9 mouse cellular contexts compared by ENCODE assay signal in genomic region chr7:118584926-118585325, GRCm38 (mm10). TPM values are rescaled to one million over a fixed set of nuclear protein-coding genes. Genes with fewer than 3 reads are reported as not detected.
DNase-seq lines count a peak whose midpoint lies in the region; ATAC-seq and TF ChIP-seq lines count a peak whose summit lies in the region.
"Had no signal": no experiment of that assay in that cellular context is flagged by ENCODE, and none has a peak within 500 bp of the region (broad histone marks: within the 10 kb centered on the region; RNA-seq: fewer than 3 reads in every experiment).

No protein-coding gene starts in this region.

- H3K9ac ChIP-seq in liver, embryonic 13.5 days, result no peak overlapping the region

- 0 out of 2 replicates have a peak, but pooled peaks cover 7% of the 10 kb centered on the region for H3K36me3 ChIP-seq in heart, embryonic 10.5 days
- H3K36me3 ChIP-seq in testis, adult 2 months (ENCODE audit: control insufficient read depth, insufficient read depth, low read length), result no peaks in the 10 kb centered on the region
- no peaks in the 10 kb centered on the region for H3K36me3 ChIP-seq in liver, embryonic 13.5 days

- TF ChIP-seq CTCF in testis, adult 2 months (IDR thresholded peaks at IDR 0.05; ENCODE audit: control insufficient read depth, insufficient read depth, insufficient replicate concordance, low read depth, low read length), result no peak

- H3K4me3 ChIP-seq in heart, embryonic 10.5 days, result peak overlapping the region; percentile 76
- H3K4me3 ChIP-seq in testis, adult 2 months (ENCODE audit: control insufficient read depth, low read depth, low read length), result peak overlapping the region; percentile 98
- peak overlapping the region; percentile 61 for H3K4me3 ChIP-seq in liver, embryonic 13.5 days (replicated peaks)

- peak overlapping the region; percentile 91; the same call in 1 of the 2 replicates for H3K27ac ChIP-seq in heart, embryonic 10.5 days
- H3K27ac ChIP-seq in testis, adult 2 months (ENCODE audit: control insufficient read depth, insufficient read depth, low read depth, low read length), result peak overlapping the region; percentile 40
- no peak overlapping the region for H3K27ac ChIP-seq in liver, embryonic 13.5 days

- WGBS in heart, embryonic 10.5 days, result 74% methylated on average over 5 of the region's 5 CpGs
- WGBS in liver, embryonic 13.5 days (ENCODE audit: insufficient replicate concordance), result 59% methylated on average over 5 of the region's 5 CpGs

- H3K27me3 ChIP-seq in heart, embryonic 10.5 days (ENCODE audit: insufficient read depth, poor library complexity, severe bottlenecking), result peaks cover 22% of the 10 kb centered on the region
- H3K27me3 ChIP-seq in testis, adult 2 months (ENCODE audit: control insufficient read depth, insufficient read depth, low read length), result no peaks in the 10 kb centered on the region
- H3K27me3 ChIP-seq in liver, embryonic 13.5 days, result peaks cover 21% of the 10 kb centered on the region

- no peaks in the 10 kb centered on the region; the same call in 1 of the 2 replicates for H3K9me3 ChIP-seq in heart, embryonic 10.5 days
- H3K9me3 ChIP-seq in liver, embryonic 13.5 days (replicated peaks), result no peaks in the 10 kb centered on the region

- TF ChIP-seq POLR2A in testis, adult 2 months (IDR thresholded peaks at IDR 0.05; ENCODE audit: control insufficient read depth, low read depth, low read length), result no peak

- no peak for ATAC-seq in liver, embryonic 13.5 days (ENCODE audit: low read depth)

- peak overlapping the region; percentile 84 for H3K4me2 ChIP-seq in liver, embryonic 13.5 days

- no peak for DNase-seq in heart, embryonic 10.5 days (ENCODE audit: low spot score)
- DNase-seq in heart, postnatal 4 days, result no peak
- no peak for DNase-seq in testis, postnatal 14 days (ENCODE audit: low spot score)
- DNase-seq in liver, embryonic 13.5 days, result no peak
- no peak for DNase-seq in frontal cortex, postnatal 25 days (ENCODE audit: low spot score in 2 of 2)
- no peak for DNase-seq in right cerebral cortex, postnatal 14 days
- DNase-seq in cerebellum, postnatal 10 days, result no peak

- peaks cover 11% of the 10 kb centered on the region; the same call in 1 of the 2 replicates for H3K4me1 ChIP-seq in heart, embryonic 10.5 days
- H3K4me1 ChIP-seq in testis, adult 2 months (ENCODE audit: control insufficient read depth, insufficient read depth, low read length), result peaks cover 7% of the 10 kb centered on the region
- H3K4me1 ChIP-seq in liver, embryonic 13.5 days (replicated peaks), result peaks cover 10% of the 10 kb centered on the region; the same call in 1 of the 2 replicates

RNA-seq across cellular contexts. Expression of gene Tmc7, which starts 0.4 kb away (rescaled TPM):
- 2.1 and 2.8 TPM in 2 replicates for polyA plus RNA-seq in heart, embryonic 10.5 days (2016; fragmentation: Nextera tagmentation; extraction: Ambion mirVana)
- total RNA-seq in heart, postnatal 4 days (2021), result 10 to 100 TPM in 1 of 2 experiments, 1 to 10 TPM in 1; 9.8 to 10.3 TPM
- polyA plus RNA-seq in testis, adult 2 months (2012; rRNA removed), result 90.3 and 97.3 TPM in 2 replicates
- polyA plus RNA-seq in liver, embryonic 13.5 days (2015; fragmentation: Nextera tagmentation; extraction: Ambion mirVana), result 0.18 and 0.24 TPM in 2 replicates
- polyA plus RNA-seq: C2C12 had no signal

RNA-seq across cellular contexts. Expression of gene Tmc5, which starts 12.2 kb away (rescaled TPM):
- polyA plus RNA-seq in heart, embryonic 10.5 days (2016; fragmentation: Nextera tagmentation; extraction: Ambion mirVana), result 0.05 TPM in 1 of 2 replicates, not detected in the other
- 1 to 10 TPM in 1 of 2 experiments, under 1 TPM in 1; 0.69 to 1.1 TPM for total RNA-seq in heart, postnatal 4 days (2021)
- polyA plus RNA-seq in testis, adult 2 months (2012; rRNA removed), result 72.4 and 74.2 TPM in 2 replicates
- polyA plus RNA-seq in liver, embryonic 13.5 days (2015; fragmentation: Nextera tagmentation; extraction: Ambion mirVana), result not detected in 2 replicates
- polyA plus RNA-seq: C2C12 had no signal

RNA-seq across cellular contexts. Expression of gene Coq7, which starts 51.8 kb away (rescaled TPM):
- polyA plus RNA-seq in heart, embryonic 10.5 days (2016; fragmentation: Nextera tagmentation; extraction: Ambion mirVana), result 151 and 174 TPM in 2 replicates
- total RNA-seq in heart, postnatal 4 days (2021), result 100 to 1,000 TPM in 1 of 2 experiments, 10 to 100 TPM in 1; 99.7 to 112 TPM
- polyA plus RNA-seq in testis, adult 2 months (2012; rRNA removed), result 23.7 and 25.5 TPM in 2 replicates
- 56.5 and 58.8 TPM in 2 replicates for polyA plus RNA-seq in liver, embryonic 13.5 days (2015; fragmentation: Nextera tagmentation; extraction: Ambion mirVana)

Comparison
In these comparisons a context has a peak if more than half of its experiments do, and no peak if none do; other contexts are left out.
1. RNA of gene Tmc7, which starts 0.4 kb away (polyA plus RNA-seq): 90.3 to 97.3 TPM in testis, adult 2 months; 2.1 to 2.8 TPM in heart, embryonic 10.5 days and 0.18 to 0.24 TPM in liver, embryonic 13.5 days; every median in the first group is over 10 times any median in the second.
2. RNA of gene Tmc5, which starts 12.2 kb away (polyA plus RNA-seq): 72.4 to 74.2 TPM in testis, adult 2 months; 0.05 TPM in heart, embryonic 10.5 days and not detected in liver, embryonic 13.5 days; every median in the first group is over 10 times any median in the second.
3. Peak in every context shown above with its lines, with median percentiles within 50 percentile points of each other: H3K4me3 ChIP-seq.